Mouse (Mus musculus) intestine, embryonic 16.5 days (tissue): ENCODE results near the gene Cxxc4. TPM values are rescaled to one million over a fixed set of nuclear protein-coding genes. Genes with fewer than 3 reads are reported as not detected.
A peak's percentile ranks its signal among the peaks of the same experiment; 100 is the strongest.

Experiments used
- ATAC-seq: fragments of 200-750 bp; cut with Nextera tagmentation; 2 replicates; pipeline ENCODE4 v1.8.0; 2017; ENCODE audit warnings: moderate TSS enrichment, moderate library complexity
- H3K27ac ChIP-seq: fragments of 300-500 bp; sonication (generic); 2 replicates; pipeline ENCODE4 v1.5.1; 2014; ENCODE audit warnings: mild to moderate bottlenecking, low read length
- H3K27me3 ChIP-seq: fragments of 300-500 bp; sonication (generic); replicated peaks from 2 replicates; pipeline ENCODE4 v1.6.1; 2014; ENCODE audit warnings: low read length, control low read depth, mixed read lengths; ENCODE audit not compliant: control insufficient read depth, insufficient read depth
- H3K36me3 ChIP-seq: fragments of 300-500 bp; sonication (generic); 2 replicates; pipeline ENCODE4 v1.6.1; 2014; ENCODE audit warnings: low read length, control low read depth; ENCODE audit not compliant: control insufficient read depth, insufficient read depth
- H3K4me1 ChIP-seq: fragments of 300-500 bp; sonication (generic); 2 replicates; pipeline ENCODE4 v1.6.1; 2014; ENCODE audit warnings: low read length, control low read depth, mixed read lengths; ENCODE audit not compliant: control insufficient read depth, insufficient read depth
- H3K4me2 ChIP-seq: fragments of 300-500 bp; sonication (generic); 2 replicates; pipeline ENCODE4 v1.6.1; 2014; ENCODE audit warnings: low read depth, low read length, control low read depth
- H3K4me3 ChIP-seq: fragments of 300-500 bp; sonication (generic); 2 replicates; pipeline ENCODE4 v1.5.1; 2014; ENCODE audit warnings: mild to moderate bottlenecking, low read length
- H3K9ac ChIP-seq: fragments of 300-500 bp; sonication (generic); 2 replicates; pipeline ENCODE4 v1.6.1; 2014; ENCODE audit warnings: low read depth, low read length
- H3K9me3 ChIP-seq: fragments of 300-500 bp; sonication (generic); 2 replicates; pipeline ENCODE4 v1.6.1; 2016; ENCODE audit warnings: low read length, control low read depth; ENCODE audit not compliant: control insufficient read depth
- WGBS: fragments of 180-500 bp; shearing (Covaris S2); extraction: QIAGEN DNeasy Blood & Tissue Kit; methylation state at CpG from one replicate; pipeline ENCODE4 v1.1.7; 2014; 5-methylcytosine and 5-hydroxymethylcytosine counted together
- polyA plus RNA-seq: library from polyadenylated mRNA; unstranded; fragments of >200 nt; fragmentation: Nextera tagmentation; extraction: Ambion mirVana; gene quantifications from 2 replicates; pipeline ENCODE4 v1.2.1, GENCODE M21; 2015

Gene Cxxc4
- polyA plus RNA-seq, 1 experiment from 2014 or later: 2.3 TPM

GRCm38 (mm10) chr3:134223956-134224355, 12.3 kb upstream of the Cxxc4 start:
- no peaks in the 10 kb centered on the region for H3K9me3 ChIP-seq
- WGBS: 68% methylated on average over 7 of the region's 7 CpGs

DNA sequence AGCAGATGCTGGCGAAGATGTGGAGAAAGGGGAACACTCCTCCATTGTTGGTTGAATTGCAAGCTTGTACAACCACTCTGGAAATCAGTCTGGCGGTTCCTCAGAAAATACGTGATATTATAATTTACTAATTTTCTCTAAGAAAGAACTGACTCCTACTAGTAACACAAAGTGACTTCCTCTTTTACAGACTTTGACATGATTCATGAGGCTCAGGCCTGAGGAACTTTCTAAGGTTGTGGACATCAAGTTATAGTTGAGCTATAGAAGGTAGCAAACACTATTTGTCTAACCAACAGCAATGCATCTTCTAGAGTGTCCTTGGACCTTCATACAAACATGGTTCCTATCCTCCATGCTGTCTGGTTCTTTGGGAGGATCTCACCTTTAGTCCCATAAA, 10.4 kb upstream of the Cxxc4 start:
- H3K4me3 ChIP-seq: no peak overlapping the region
- WGBS: 91% methylated on average over 3 of the region's 3 CpGs
- H3K27ac ChIP-seq: no peak overlapping the region
- no peaks in the 10 kb centered on the region for H3K27me3 ChIP-seq
- H3K9ac ChIP-seq: no peak overlapping the region
- H3K9me3 ChIP-seq: no peaks in the 10 kb centered on the region
- H3K4me2 ChIP-seq: no peak overlapping the region
- ATAC-seq: no peak
- H3K36me3 ChIP-seq: no peaks in the 10 kb centered on the region
- H3K4me1 ChIP-seq: peaks cover 3% of the 10 kb centered on the region; the same call in 1 of the 2 replicates

More at GRCm38 (mm10) chr3:134223956-134224355, 12.3 kb upstream of the Cxxc4 start:
- Histone ChIP-seq H3K4me3 (no peak overlapping the region), H3K36me3 (no peaks in the 10 kb centered on the region), H3K9ac (no peak overlapping the region), H3K27me3 (no peaks in the 10 kb centered on the region), H3K27ac (no peak overlapping the region), H3K4me1 (peaks cover 3% of the 10 kb centered on the region; the same call in 1 of the 2 replicates), H3K4me2 (no peak overlapping the region)
- no peak for ATAC-seq

GRCm38 (mm10) chr3:134232753-134233152, 3.5 kb upstream of the Cxxc4 start:
- no peaks in the 10 kb centered on the region for H3K9me3 ChIP-seq
- H3K27me3 ChIP-seq: no peaks in the 10 kb centered on the region
- H3K4me2 ChIP-seq: no peak overlapping the region
- 60% methylated on average over 2 of the region's 2 CpGs for WGBS
- ATAC-seq: no peak
- no peak overlapping the region for H3K9ac ChIP-seq
- no peak overlapping the region for H3K4me3 ChIP-seq
- no peak overlapping the region for H3K27ac ChIP-seq
- no peaks in the 10 kb centered on the region for H3K36me3 ChIP-seq
- H3K4me1 ChIP-seq: no peaks in the 10 kb centered on the region

DNA sequence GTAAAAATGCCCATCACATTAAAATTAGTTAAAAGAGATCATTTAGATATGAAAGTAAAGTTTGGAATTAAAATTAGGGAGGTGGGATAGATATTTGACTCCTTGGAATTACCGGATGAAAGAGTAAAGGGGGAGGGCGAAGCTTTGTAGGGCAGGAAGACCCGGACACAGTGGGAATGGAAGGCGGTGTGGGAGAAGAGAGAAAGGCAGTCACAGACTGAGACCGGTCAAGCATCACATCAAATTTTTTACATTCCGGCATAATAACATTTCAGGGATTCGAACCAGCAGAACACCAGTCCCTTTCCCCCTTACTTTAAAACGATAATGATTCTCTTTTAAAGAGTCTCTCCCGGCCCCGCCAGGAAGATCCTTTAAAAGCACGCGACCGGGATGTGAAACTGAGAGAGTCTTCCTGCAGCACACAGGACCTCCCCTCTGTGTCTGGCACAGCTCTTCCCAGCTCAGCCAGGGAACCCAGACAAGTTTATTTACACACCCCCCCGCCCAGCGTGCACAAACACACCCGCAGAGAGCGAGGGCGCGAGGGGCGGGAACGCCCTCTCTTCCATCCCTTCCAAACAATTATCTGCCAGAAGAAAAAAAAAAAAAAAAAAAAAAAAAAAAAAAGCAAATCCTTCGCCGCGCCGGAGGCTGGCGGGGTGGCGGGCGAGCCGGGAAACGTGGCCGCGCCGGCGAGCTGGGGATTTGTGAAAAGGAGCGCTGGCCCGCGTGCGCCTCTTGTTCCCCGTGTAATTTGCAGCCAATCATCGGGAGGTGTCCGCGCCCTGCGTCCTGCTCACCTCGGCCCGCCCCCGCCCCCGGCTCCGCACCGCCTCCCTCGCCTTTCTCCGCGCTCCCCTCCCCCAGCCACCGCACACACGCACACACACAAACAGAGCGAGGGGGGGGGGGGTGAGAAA, 532 bp upstream of the Cxxc4 start:
- H3K27me3 ChIP-seq: no peaks in the 10 kb centered on the region
- ATAC-seq: peak; percentile 84
- H3K9me3 ChIP-seq: no peaks in the 10 kb centered on the region
- H3K27ac ChIP-seq: peak overlapping the region; percentile 61
- under 1% methylated on average over 44 of the region's 55 CpGs for WGBS
- H3K4me3 ChIP-seq: peak overlapping the region; percentile 57
- no peaks in the 10 kb centered on the region for H3K36me3 ChIP-seq
- peaks cover 8% of the 10 kb centered on the region for H3K4me1 ChIP-seq
- peak overlapping the region; percentile 77 for H3K4me2 ChIP-seq
- H3K9ac ChIP-seq: peak overlapping the region; percentile 62

DNA sequence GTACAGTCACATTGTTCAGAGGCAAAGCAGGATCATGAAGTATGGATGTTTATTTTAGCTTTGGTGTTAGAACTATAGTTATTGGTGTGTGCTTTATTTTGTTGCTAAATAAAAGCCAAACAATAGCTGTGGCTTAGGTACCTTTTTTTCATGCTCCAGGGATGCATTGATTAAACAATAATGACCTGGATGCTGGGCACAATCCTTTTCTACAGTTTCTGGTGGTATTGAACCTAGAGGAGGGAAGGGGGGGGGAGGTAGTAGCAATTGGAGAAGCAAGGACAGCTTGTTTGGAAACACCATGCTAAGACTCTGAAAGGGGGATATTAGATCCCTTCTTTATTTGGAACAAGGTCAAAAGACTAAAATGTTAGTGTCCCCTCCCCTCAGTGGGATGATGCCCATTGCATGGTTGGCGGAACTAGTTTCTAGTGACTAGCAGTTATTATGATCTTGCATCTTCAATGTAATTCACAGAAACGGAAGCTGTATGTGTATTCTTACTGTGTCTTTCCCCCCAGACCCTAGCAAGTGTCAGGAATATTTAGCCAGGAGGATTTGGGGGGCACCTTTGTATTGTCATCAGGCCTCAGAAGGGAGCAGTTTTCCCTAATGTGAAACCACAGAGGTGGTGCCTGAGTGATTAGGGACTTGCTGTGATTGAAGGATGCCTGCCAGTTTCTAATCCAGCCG, 975 bp downstream of the Cxxc4 start:
- no peak overlapping the region for H3K27ac ChIP-seq
- H3K36me3 ChIP-seq: no peaks in the 10 kb centered on the region
- H3K4me2 ChIP-seq: no peak overlapping the region
- 69% methylated on average over 3 of the region's 3 CpGs for WGBS
- H3K9me3 ChIP-seq: no peaks in the 10 kb centered on the region
- H3K4me1 ChIP-seq: peaks cover 8% of the 10 kb centered on the region
- H3K4me3 ChIP-seq: peak overlapping the region; percentile 57
- H3K27me3 ChIP-seq: no peaks in the 10 kb centered on the region
- ATAC-seq: no peak
- no peak overlapping the region for H3K9ac ChIP-seq

GRCm38 (mm10) chr3:134238621-134239310, 2.5 kb downstream of the Cxxc4 start:
- no peaks in the 10 kb centered on the region for H3K27me3 ChIP-seq
- peak overlapping the region; percentile 75; the same call in 1 of the 2 replicates for H3K9ac ChIP-seq
- peak overlapping the region; percentile 86 for H3K4me2 ChIP-seq
- ATAC-seq: no peak
- H3K4me1 ChIP-seq: peaks cover 13% of the 10 kb centered on the region
- H3K36me3 ChIP-seq: no peaks in the 10 kb centered on the region
- H3K9me3 ChIP-seq: no peaks in the 10 kb centered on the region
- 4% methylated on average over 14 of the region's 14 CpGs for WGBS
- H3K4me3 ChIP-seq: peak overlapping the region; percentile 71
- peak overlapping the region; percentile 15; the same call in 1 of the 2 replicates for H3K27ac ChIP-seq

DNA sequence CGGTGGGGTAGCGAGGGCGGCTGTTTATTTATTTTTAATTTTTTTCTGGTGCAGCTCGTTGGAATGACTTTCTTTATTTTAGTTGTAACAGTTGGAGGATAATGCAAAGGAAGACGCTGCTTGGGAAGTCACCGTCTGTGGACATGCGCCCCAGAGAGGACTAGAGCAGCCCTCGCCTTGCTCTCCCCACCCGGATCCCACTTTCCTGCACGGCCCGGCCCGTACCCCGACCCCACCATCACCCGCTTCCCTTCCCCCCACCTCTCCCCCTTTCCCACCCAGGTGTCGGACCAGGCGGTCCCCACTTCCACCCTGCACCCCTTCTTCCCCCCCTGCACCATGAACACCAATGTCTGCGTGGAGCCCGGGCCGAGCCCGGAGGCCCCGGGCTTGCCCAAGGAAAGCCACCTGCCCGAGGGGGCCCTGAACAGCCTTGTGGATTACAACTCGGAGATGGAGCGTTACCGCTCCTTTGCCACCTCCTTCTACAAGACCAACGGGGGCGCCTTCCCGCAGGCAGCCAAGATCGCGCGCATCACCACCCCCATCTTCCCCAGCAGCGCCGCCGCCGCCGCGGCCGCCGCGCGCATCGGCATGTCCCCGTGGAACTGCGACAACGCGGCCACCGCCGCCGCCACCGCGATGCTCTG, 3.2 kb downstream of the Cxxc4 start:
- peaks cover 15% of the 10 kb centered on the region for H3K4me1 ChIP-seq
- no peaks in the 10 kb centered on the region for H3K27me3 ChIP-seq
- under 1% methylated on average over 50 of the region's 51 CpGs for WGBS
- H3K4me2 ChIP-seq: peak overlapping the region; percentile 86
- peak; percentile 33 for ATAC-seq
- peak overlapping the region; percentile 75 for H3K9ac ChIP-seq
- H3K27ac ChIP-seq: peak overlapping the region; percentile 75
- peak overlapping the region; percentile 71 for H3K4me3 ChIP-seq
- H3K9me3 ChIP-seq: no peaks in the 10 kb centered on the region
- H3K36me3 ChIP-seq: no peaks in the 10 kb centered on the region

DNA sequence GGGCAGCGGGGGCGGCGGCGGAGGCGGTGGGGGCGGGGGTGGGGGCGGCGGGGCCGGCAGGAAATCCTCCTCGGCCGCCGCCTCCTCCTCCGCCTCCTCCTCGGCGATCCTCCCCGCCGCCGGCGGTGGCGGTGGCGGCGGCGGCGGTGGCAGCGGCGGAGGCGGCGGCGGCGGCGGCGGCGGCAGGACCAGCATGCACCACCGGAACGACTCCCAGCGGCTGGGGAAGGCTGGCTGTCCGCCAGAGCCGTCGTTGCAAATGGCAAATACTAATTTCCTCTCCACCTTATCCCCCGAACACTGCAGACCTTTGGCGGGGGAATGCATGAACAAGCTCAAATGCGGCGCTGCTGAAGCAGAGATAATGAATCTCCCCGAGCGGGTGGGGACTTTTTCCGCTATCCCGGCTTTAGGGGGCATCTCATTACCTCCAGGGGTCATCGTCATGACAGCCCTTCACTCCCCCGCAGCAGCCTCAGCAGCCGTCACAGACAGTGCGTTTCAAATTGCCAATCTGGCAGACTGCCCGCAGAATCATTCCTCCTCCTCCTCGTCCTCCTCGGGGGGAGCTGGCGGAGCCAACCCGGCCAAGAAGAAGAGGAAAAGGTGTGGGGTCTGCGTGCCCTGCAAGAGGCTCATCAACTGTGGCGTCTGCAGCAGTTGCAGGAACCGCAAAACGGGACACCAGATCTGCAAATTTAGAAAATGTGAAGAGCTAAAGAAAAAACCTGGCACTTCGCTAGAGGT, 3.9 kb downstream of the Cxxc4 start:
- Histone ChIP-seq H3K36me3 (no peaks in the 10 kb centered on the region), H3K4me1 (peaks cover 15% of the 10 kb centered on the region), H3K4me3 (peak overlapping the region; percentile 71), H3K9ac (peak overlapping the region; percentile 75), H3K27me3 (no peaks in the 10 kb centered on the region), H3K9me3 (no peaks in the 10 kb centered on the region), H3K27ac (peak overlapping the region; percentile 75), H3K4me2 (peak overlapping the region; percentile 86)
- under 1% methylated on average over 37 of the region's 61 CpGs for WGBS
- peak; percentile 41 for ATAC-seq
